Mouse (Mus musculus): ENCODE data around the gene Cpne6. TPM values are rescaled to one million over a fixed set of nuclear protein-coding genes. Genes with fewer than 3 reads are reported as not detected.

Cpne6 gene
- total and polyA plus RNA-seq, 3 experiments, result not detected

GRCm38 (mm10) chr14:55542268-55542667 is 32.0 kb downstream of the Cpne6 start:
- dilution Hi-C loops (cut with MboI; ENCODE audit: extremely low pct_ligation_motif_present, extremely low pct_unique_long_range_greater_than_20kb, low sequenced_read_pairs), result no loop called here
- no peaks in the 10 kb centered on the region for H3K27me3 ChIP-seq (replicated peaks)
- in situ Hi-C loops (cut with MboI; ENCODE audit: low pct_ligation_motif_present, low pct_unique_long_range_greater_than_20kb, low sequenced_read_pairs), result no loop called here
- peak overlapping the region; percentile 38; the same call in 1 of the 2 replicates for H3K27ac ChIP-seq (ENCODE audit: insufficient read depth, low read depth)
- peak overlapping the region; percentile 97 for H3K9ac ChIP-seq (ENCODE audit: insufficient read depth, low read depth)
- peaks cover 13 to 54% of the 10 kb centered on the region in 2 experiments for H3K4me1 ChIP-seq (ENCODE audit: control insufficient read depth in 1 of 2, insufficient read depth in 2 of 2)
- H3K4me3 ChIP-seq (replicated peaks in 1 of 3; ENCODE audit: low read depth in 2 of 3, low read length in 2 of 3, poor library complexity in 1 of 3), result peak overlapping the region; percentile 83 to 93 (median 87)
- no peak for TF ChIP-seq USF2 (conservative IDR thresholded peaks at IDR 0.05; ENCODE audit: low read depth, low read length)
- TF ChIP-seq POLR2AphosphoS2 (IDR thresholded peaks at IDR 0.05; ENCODE audit: low read depth, low read length), result peak; percentile 42; the same call in 1 of the 2 replicates
- 0 out of 2 replicates have a peak, but pooled peaks have one; percentile 33 for TF ChIP-seq NRF1 (IDR thresholded peaks at IDR 0.05; ENCODE audit: low read depth, low read length)
- TF ChIP-seq MEF2A (IDR thresholded peaks at IDR 0.05; ENCODE audit: borderline replicate concordance, low read depth, low read length), result no peak
- TF ChIP-seq IRF4 (IDR thresholded peaks at IDR 0.05; ENCODE audit: low read depth, low read length), result peak; percentile 76
- TF ChIP-seq TBP (conservative IDR thresholded peaks at IDR 0.05; ENCODE audit: low read depth, low read length), result no peak
- peak; percentile 57; the same call in 1 of the 2 replicates for TF ChIP-seq MYC (IDR thresholded peaks at IDR 0.05; ENCODE audit: low read depth, low read length)
- no peak for TF ChIP-seq EP300 (IDR thresholded peaks at IDR 0.05; ENCODE audit: low read length)
- TF ChIP-seq ETS1 (conservative IDR thresholded peaks at IDR 0.05; ENCODE audit: low read depth, low read length), result peak; percentile 56; the same call in 1 of the 2 replicates
- TF ChIP-seq MXI1 (IDR thresholded peaks at IDR 0.05; ENCODE audit: low read depth, low read length), result peak; percentile 76
- peak; percentile 62; the same call in 1 of the 2 replicates for TF ChIP-seq MAX (IDR thresholded peaks at IDR 0.05; ENCODE audit: low read length)
- TF ChIP-seq BHLHE40 (IDR thresholded peaks at IDR 0.05; ENCODE audit: low read depth, low read length), result peak; percentile 94
- no peak for TF ChIP-seq TCF12 (IDR thresholded peaks at IDR 0.05; ENCODE audit: low read depth, low read length)
- no peaks in the 10 kb centered on the region for H3K9me3 ChIP-seq (replicated peaks; ENCODE audit: low read length)
- peaks cover 22% of the 10 kb centered on the region for H3K79me2 ChIP-seq (replicated peaks; ENCODE audit: control insufficient read depth, extremely low read depth, insufficient read depth, poor library complexity, severe bottlenecking)
- DNase-seq (ENCODE audit: extremely low read depth), result peak; percentile 63
- peaks cover 52 to 60% of the 10 kb centered on the region in 2 experiments for H3K36me3 ChIP-seq (replicated peaks in 1 of 2; ENCODE audit: control insufficient read depth in 1 of 2, insufficient read depth in 1 of 2, low read length in 1 of 2)
- H3K4me2 ChIP-seq (ENCODE audit: insufficient read depth, low read depth, poor library complexity, severe bottlenecking), result peak overlapping the region; percentile 92

GRCm38 (mm10) chr14:55544334-55544733 is 34.1 kb downstream of the Cpne6 start:
- peaks cover 22% of the 10 kb centered on the region for H3K79me2 ChIP-seq (replicated peaks; ENCODE audit: control insufficient read depth, extremely low read depth, insufficient read depth, poor library complexity, severe bottlenecking)

More at GRCm38 (mm10) chr14:55544334-55544733, 34.1 kb downstream of the Cpne6 start:
- Histone ChIP-seq H3K4me2 (ENCODE audit: insufficient read depth, low read depth, poor library complexity, severe bottlenecking) (no peak overlapping the region), H3K9ac (ENCODE audit: insufficient read depth, low read depth) (no peak overlapping the region), H3K36me3 (replicated peaks in 1 of 2; ENCODE audit: control insufficient read depth in 1 of 2, insufficient read depth in 1 of 2, low read length in 1 of 2) (peaks cover 72 to 80% of the 10 kb centered on the region in 2 experiments), H3K27me3 (replicated peaks) (no peaks in the 10 kb centered on the region), H3K27ac (ENCODE audit: insufficient read depth, low read depth) (no peak overlapping the region), H3K4me3 (replicated peaks in 1 of 3; ENCODE audit: low read depth in 2 of 3, low read length in 2 of 3, poor library complexity in 1 of 3) (no peak overlapping the region), H3K9me3 (replicated peaks; ENCODE audit: low read length) (no peaks in the 10 kb centered on the region), H3K4me1 (ENCODE audit: control insufficient read depth in 1 of 2, insufficient read depth in 2 of 2) (peaks cover 11 to 49% of the 10 kb centered on the region in 2 experiments)
- TF ChIP-seq ELF1 (IDR thresholded peaks at IDR 0.05; ENCODE audit: low read depth, low read length) (no peak), MAX (IDR thresholded peaks at IDR 0.05; ENCODE audit: low read length) (no peak), E2F4 (IDR thresholded peaks at IDR 0.05; ENCODE audit: insufficient replicate concordance, low read depth, low read length) (no peak), CHD2 (IDR thresholded peaks at IDR 0.05; ENCODE audit: low read length) (no peak), TCF12 (IDR thresholded peaks at IDR 0.05; ENCODE audit: low read depth, low read length) (no peak), GABPA (IDR thresholded peaks at IDR 0.05; ENCODE audit: insufficient replicate concordance, low read depth, low read length) (no peak), PAX5 (IDR thresholded peaks at IDR 0.05; ENCODE audit: low read length) (no peak), CHD1 (IDR thresholded peaks at IDR 0.05; ENCODE audit: low read depth, low read length) (no peak), USF1 (IDR thresholded peaks at IDR 0.05; ENCODE audit: low read depth, low read length) (no peak)
- in situ Hi-C loops (cut with MboI; ENCODE audit: low pct_ligation_motif_present, low pct_unique_long_range_greater_than_20kb, low sequenced_read_pairs) (no loop called here), dilution Hi-C loops (cut with MboI; ENCODE audit: extremely low pct_ligation_motif_present, extremely low pct_unique_long_range_greater_than_20kb, low sequenced_read_pairs) (no loop called here)
- no peak for DNase-seq (ENCODE audit: extremely low read depth)
